Mouse (Mus musculus) G1E (cell line): ENCODE results near the gene Nfe2l1. TPM values are rescaled to one million over a fixed set of nuclear protein-coding genes. Genes with fewer than 3 reads are reported as not detected.
"Not testable (repeated sequence)": the region's sequence is repeated elsewhere in the genome, so short reads cannot be mapped to it uniquely, and the experiment has no call there.

ENCODE experiments used
- ATAC-seq: 2 replicates; pipeline ENCODE4 v1.8.0; 2016; ENCODE audit warnings: mild to moderate bottlenecking; ENCODE audit not compliant: insufficient number of reproducible peaks, poor library complexity, low FRiP score, severe bottlenecking; ENCODE audit errors: extremely low read depth
- DNase-seq: peaks from one replicate; pipeline ENCODE4 v3.0.0; 2012; ENCODE audit warnings: low spot score
- H3K27me3 ChIP-seq: 2 replicates; pipeline ENCODE4 v1.6.1; 2012; ENCODE audit warnings: mild to moderate bottlenecking, low read length, inconsistent platforms; ENCODE audit not compliant: insufficient read depth
- H3K36me3 ChIP-seq: replicated peaks from 2 replicates; pipeline ENCODE3; 2012; ENCODE audit warnings: mild to moderate bottlenecking, inconsistent platforms
- H3K4me1 ChIP-seq: 2 replicates; pipeline ENCODE4 v1.6.1; 2012; ENCODE audit warnings: low read depth, low read length, inconsistent platforms, mixed read lengths; ENCODE audit not compliant: insufficient read depth
- H3K4me3 ChIP-seq: 2 replicates; pipeline ENCODE4 v1.5.1; 2012; ENCODE audit warnings: low read depth, mild to moderate bottlenecking, inconsistent platforms, low read length, moderate library complexity, mixed read lengths
- H3K9me3 ChIP-seq: replicated peaks from 2 replicates; pipeline ENCODE4 v1.6.1; 2012; ENCODE audit warnings: inconsistent platforms
- CTCF ChIP-seq: IDR thresholded peaks from 2 replicates; pipeline ENCODE4 v1.5.1; 2012; ENCODE audit warnings: low read depth, low read length, inconsistent platforms, mixed read lengths
- GATA1 ChIP-seq: IDR thresholded peaks from 2 replicates; pipeline ENCODE4 v1.6.1; 2012; ENCODE audit warnings: borderline replicate concordance, low read length, inconsistent platforms, mixed read lengths
- GATA2 ChIP-seq: IDR thresholded peaks from 2 replicates; pipeline ENCODE4 v1.6.1; 2012; ENCODE audit warnings: low read depth, low read length, inconsistent platforms, borderline replicate concordance
- POLR2AphosphoS5 ChIP-seq: IDR thresholded peaks from 2 replicates; pipeline ENCODE4 v1.6.1; 2012; ENCODE audit warnings: low read depth, low read length, inconsistent platforms; ENCODE audit not compliant: insufficient replicate concordance
- TAL1 ChIP-seq: conservative IDR thresholded peaks from 2 replicates; pipeline ENCODE4 v1.6.1; 2012; ENCODE audit warnings: low read depth, low read length, inconsistent platforms, mixed read lengths
- polyA plus RNA-seq: library from polyadenylated mRNA; stranded (reverse); fragments of >175 nt; gene quantifications from 2 replicates; pipeline ENCODE4 v1.2.3, GENCODE M21; 2012
- total RNA-seq, 2 experiments: library from RNA; stranded (forward) in 1 of 2; stranded (reverse) in 1 of 2; fragments of 200-1000 nt in 1 of 2; fragments of >200 nt in 1 of 2; fragmentation: Nextera tagmentation in 1 of 2; gene quantifications; 2 replicates each; pipeline ENCODE4 v1.2.3; 2014 to 2017

Gene Nfe2l1
- total and polyA plus RNA-seq, 3 experiments, result 24.0 to 70.5 (median 35.9) TPM

GRCm38 (mm10) chr11:96814443-96814842, 15.3 kb downstream of the Nfe2l1 start:
- no peak for DNase-seq
- no peak for ATAC-seq
- Histone ChIP-seq H3K9me3 (no peaks in the 10 kb centered on the region), H3K4me3 (no peak overlapping the region), H3K36me3 (peaks cover 96% of the 10 kb centered on the region), H3K4me1 (peaks cover 9% of the 10 kb centered on the region; the same call in 1 of the 2 replicates), H3K27me3 (no peaks in the 10 kb centered on the region)
- TF ChIP-seq CTCF (no peak), POLR2AphosphoS5 (no peak), GATA1 (no peak), GATA2 (no peak), TAL1 (no peak)

GRCm38 (mm10) chr11:96813920-96814319, 15.8 kb downstream of the Nfe2l1 start:
- no peak for ATAC-seq
- Histone ChIP-seq H3K4me1 (peaks cover 6% of the 10 kb centered on the region; the same call in 1 of the 2 replicates), H3K9me3 (no peaks in the 10 kb centered on the region), H3K27me3 (no peaks in the 10 kb centered on the region), H3K4me3 (no peak overlapping the region), H3K36me3 (peaks cover 96% of the 10 kb centered on the region)
- no peak for DNase-seq
- TF ChIP-seq POLR2AphosphoS5 (no peak), GATA1 (no peak), CTCF (no peak), TAL1 (no peak), GATA2 (no peak)

GRCm38 (mm10) chr11:96813455-96813854, 16.3 kb downstream of the Nfe2l1 start:
- no peak for TF ChIP-seq POLR2AphosphoS5
- TF ChIP-seq GATA1, result no peak
- TF ChIP-seq GATA2, result no peak
- no peak for TF ChIP-seq CTCF
- TF ChIP-seq TAL1, result no peak
- peaks cover 4% of the 10 kb centered on the region; the same call in 1 of the 2 replicates for H3K4me1 ChIP-seq
- no peak for ATAC-seq
- H3K9me3 ChIP-seq, result no peaks in the 10 kb centered on the region
- DNase-seq, result no peak
- peaks cover 96% of the 10 kb centered on the region for H3K36me3 ChIP-seq
- no peaks in the 10 kb centered on the region for H3K27me3 ChIP-seq
- H3K4me3 ChIP-seq, result no peak overlapping the region

- not testable (repeated sequence) for ATAC-seq, H3K27me3 ChIP-seq, H3K4me3 ChIP-seq, DNase-seq, H3K9me3 ChIP-seq, H3K4me1 ChIP-seq
- H3K36me3 ChIP-seq, result peaks cover 92% of the 10 kb centered on the region
These were observed 18.6 kb downstream of the Nfe2l1 start for GRCm38 (mm10) chr11:96811188-96811587.

- Histone ChIP-seq H3K4me1 (no peaks in the 10 kb centered on the region), H3K36me3 (peaks cover 94% of the 10 kb centered on the region)
These were observed 20.1 kb downstream of the Nfe2l1 start for GRCm38 (mm10) chr11:96809562-96810235.

GRCm38 (mm10) chr11:96808066-96808465, 21.7 kb downstream of the Nfe2l1 start:
- TF ChIP-seq TAL1, result no peak
- no peak for TF ChIP-seq POLR2AphosphoS5
- no peak for TF ChIP-seq CTCF
- no peak for TF ChIP-seq GATA2
- TF ChIP-seq GATA1, result no peak
- peaks cover 95% of the 10 kb centered on the region for H3K36me3 ChIP-seq
- H3K27me3 ChIP-seq, result no peaks in the 10 kb centered on the region
- no peaks in the 10 kb centered on the region for H3K4me1 ChIP-seq
- ATAC-seq, result no peak
- no peak for DNase-seq
- no peaks in the 10 kb centered on the region for H3K9me3 ChIP-seq
- H3K4me3 ChIP-seq, result no peak overlapping the region

More at GRCm38 (mm10) chr11:96809562-96810235, 20.1 kb downstream of the Nfe2l1 start:
- no peak for DNase-seq
- H3K4me3 ChIP-seq, result no peak overlapping the region
- H3K27me3 ChIP-seq, result no peaks in the 10 kb centered on the region
- TF ChIP-seq GATA1 (no peak), GATA2 (no peak), TAL1 (no peak), POLR2AphosphoS5 (no peak), CTCF (no peak)
- no peaks in the 10 kb centered on the region for H3K9me3 ChIP-seq
- ATAC-seq, result no peak
